Mouse (Mus musculus) ES-E14 (cell line): ENCODE measurements at regions not wholly inside any gene's neighbourhood (a gene's known extent, or its start where the extent isn't known, plus 50 kb on each side); places are given as distances from the start of the nearest gene placed in this dataset.

Experiments used
- DNase-seq: peaks from one replicate; pipeline ENCODE4 v3.0.0-alpha.2; 2013; ENCODE audit warnings: low read depth, low spot score
- H3K27ac ChIP-seq: 2 replicates; pipeline ENCODE4 v1.5.1; 2012; ENCODE audit warnings: low read depth, mild to moderate bottlenecking, low read length, moderate library complexity, mixed read lengths; ENCODE audit not compliant: poor library complexity, insufficient read depth, severe bottlenecking
- H3K36me3 ChIP-seq: 2 replicates; pipeline ENCODE4 v1.6.1; 2012; ENCODE audit warnings: mild to moderate bottlenecking, low read length, moderate library complexity, mixed read lengths; ENCODE audit not compliant: control insufficient read depth, poor library complexity, insufficient read depth, severe bottlenecking
- H3K4me1 ChIP-seq, 2 experiments: fragments of 150-350 bp in 1 of 2; sonication (generic) in 1 of 2; 2 replicates each; pipeline ENCODE4 v1.6.1; 2012; ENCODE audit warnings: low read length in 2 of 2, mild to moderate bottlenecking in 1 of 2, mixed read lengths in 1 of 2; ENCODE audit not compliant: control insufficient read depth in 2 of 2, insufficient read depth in 2 of 2, poor library complexity in 1 of 2
- H3K4me3 ChIP-seq, 2 experiments: fragments of 150-350 bp in 1 of 2; sonication (generic) in 1 of 2; 2 replicates each; pipeline ENCODE4 v1.5.1; 2012; ENCODE audit warnings: low read length in 2 of 2, low read depth in 1 of 2, mild to moderate bottlenecking in 1 of 2, mixed read lengths in 1 of 2; ENCODE audit not compliant: insufficient read depth in 1 of 2, poor library complexity in 1 of 2, severe bottlenecking in 1 of 2
- H3K9ac ChIP-seq: 2 replicates; pipeline ENCODE4 v1.6.1; 2012; ENCODE audit warnings: low read depth, mild to moderate bottlenecking, low read length, mixed read lengths; ENCODE audit not compliant: poor library complexity, insufficient read depth, severe bottlenecking
- H3K9me3 ChIP-seq: fragments of 150-350 bp; sonication (generic); 2 replicates; pipeline ENCODE4 v1.6.1; 2012; ENCODE audit warnings: low read depth, mild to moderate bottlenecking, low read length; ENCODE audit not compliant: control insufficient read depth, insufficient read depth
- CHD2 ChIP-seq: IDR thresholded peaks from 2 replicates; pipeline ENCODE4 v1.6.1; 2014; ENCODE audit warnings: mild to moderate bottlenecking, low read depth, low read length, inconsistent platforms
- HCFC1 ChIP-seq: IDR thresholded peaks from 2 replicates; pipeline ENCODE4 v1.6.1; 2012; ENCODE audit warnings: low read length, inconsistent platforms, borderline replicate concordance; ENCODE audit not compliant: insufficient read depth
- MAFK ChIP-seq: IDR thresholded peaks from 2 replicates; pipeline ENCODE4 v1.6.1; 2014; ENCODE audit warnings: mild to moderate bottlenecking, low read depth, low read length, inconsistent platforms; ENCODE audit not compliant: insufficient read depth
- ZC3H11A ChIP-seq: IDR thresholded peaks from 2 replicates; pipeline ENCODE4 v1.6.1; 2012; ENCODE audit warnings: low read depth, mild to moderate bottlenecking, inconsistent platforms, low read length, borderline replicate concordance
- ZNF384 ChIP-seq: IDR thresholded peaks from 2 replicates; pipeline ENCODE4 v1.6.1; 2012; ENCODE audit warnings: low read depth, low read length, inconsistent platforms
- in situ Hi-C, 2 experiments: fragments of 600-800 bp; cut with MboI; formaldehyde crosslinking; loops; one replicate each; pipeline ENCODE4 v1.15.1; 2025; ENCODE audit warnings: low sequenced_read_pairs in 2 of 2, inconsistent platforms in 1 of 2; ENCODE audit not compliant: unreplicated experiment in 2 of 2

DNA sequence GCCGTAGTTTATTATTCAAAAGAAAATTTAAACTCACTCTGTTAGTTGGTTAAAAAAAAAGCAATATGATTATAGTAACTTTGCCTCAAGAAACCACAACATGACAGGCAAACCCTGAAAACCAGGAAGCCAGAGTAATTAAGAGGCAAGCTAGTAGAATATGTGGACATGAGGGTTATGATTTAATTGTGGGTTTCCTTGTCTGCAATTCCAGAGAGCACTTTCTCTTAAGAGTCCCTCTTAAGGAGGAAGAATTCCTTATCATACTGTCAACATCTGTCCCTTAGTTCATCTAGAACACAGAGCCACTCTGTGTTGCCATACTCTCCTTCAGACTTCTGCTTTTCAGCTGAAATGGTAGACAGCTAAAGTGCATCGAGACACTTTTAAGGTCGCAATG lies 954.2 kb upstream of the Nudt12 start:
- no peaks in the 10 kb centered on the region for H3K4me1 ChIP-seq
- H3K9ac ChIP-seq = no peak overlapping the region
- in situ Hi-C loops = no loop called here
- TF ChIP-seq MAFK (no peak), HCFC1 (no peak), ZNF384 (no peak), ZC3H11A (no peak), CHD2 (no peak)
- H3K36me3 ChIP-seq = no peaks in the 10 kb centered on the region
- no peak for DNase-seq
- H3K9me3 ChIP-seq = no peaks in the 10 kb centered on the region
- no peak overlapping the region for H3K27ac ChIP-seq
- no peak overlapping the region for H3K4me3 ChIP-seq

DNA sequence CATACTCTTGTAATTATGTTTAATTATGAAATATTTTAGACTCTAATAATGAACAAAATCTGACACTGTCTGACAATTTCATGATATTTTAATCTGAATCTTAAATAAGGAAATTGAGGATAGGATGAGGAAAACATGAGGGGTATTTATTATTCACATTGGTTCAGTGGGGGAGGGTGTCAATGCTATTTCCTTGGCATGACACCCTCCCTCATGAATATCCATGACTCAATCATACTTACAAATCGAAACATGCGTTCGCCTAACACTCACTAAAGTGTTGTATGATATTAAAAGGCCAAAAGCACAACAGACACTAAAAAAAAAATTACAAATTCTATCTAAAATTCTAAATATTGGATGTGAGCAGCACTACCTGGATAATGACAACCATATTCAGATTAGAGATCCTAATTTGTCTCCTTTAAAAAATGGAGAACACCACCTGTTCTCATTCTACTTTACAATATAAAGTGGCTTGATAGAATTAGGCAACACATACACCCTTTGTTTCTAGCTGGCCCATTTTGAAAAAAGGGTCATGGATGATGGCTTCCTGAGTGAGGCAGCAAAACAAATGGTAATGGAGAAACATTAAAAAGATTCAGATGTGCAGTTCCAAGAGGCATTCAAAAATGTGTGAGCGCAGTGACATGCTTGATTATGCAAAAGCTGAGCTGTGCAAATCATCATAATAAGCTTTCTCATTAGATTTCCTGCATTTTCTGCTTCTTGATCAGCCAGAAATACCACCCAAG lies 942.3 kb upstream of the Nudt12 start:
- H3K9me3 ChIP-seq = no peaks in the 10 kb centered on the region
- no peak for TF ChIP-seq ZC3H11A
- TF ChIP-seq HCFC1 = no peak
- no peak for TF ChIP-seq CHD2
- TF ChIP-seq MAFK = no peak
- TF ChIP-seq ZNF384 = no peak
- H3K27ac ChIP-seq = no peak overlapping the region
- no peak overlapping the region for H3K9ac ChIP-seq
- H3K36me3 ChIP-seq = no peaks in the 10 kb centered on the region
- H3K4me3 ChIP-seq = no peak overlapping the region
- no peak for DNase-seq
- no peaks in the 10 kb centered on the region for H3K4me1 ChIP-seq
- in situ Hi-C loops = no loop called here

DNA sequence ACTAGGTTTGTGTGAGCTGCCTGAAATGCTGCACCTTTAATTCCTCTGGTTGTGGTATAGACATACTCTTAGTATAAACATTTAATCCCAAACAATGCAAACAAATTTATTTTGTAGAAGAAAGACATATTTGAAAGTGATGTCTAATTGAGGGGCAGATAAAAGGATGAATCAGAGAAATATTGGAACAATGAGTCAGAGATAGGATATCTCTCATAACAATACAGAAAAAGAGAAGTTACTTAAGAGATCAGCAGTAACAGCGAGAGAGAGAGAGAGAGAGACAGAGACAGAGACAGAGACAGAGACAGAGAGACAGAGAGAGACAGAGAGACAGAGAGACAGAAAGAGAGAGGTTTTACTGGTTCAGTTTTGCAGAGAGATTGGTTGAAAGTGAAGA lies 933.3 kb upstream of the Nudt12 start:
- TF ChIP-seq HCFC1 (no peak), CHD2 (no peak)
- no peak overlapping the region for H3K9ac ChIP-seq
- in situ Hi-C loops = no loop called here
- H3K4me3 ChIP-seq = no peak overlapping the region
- no peak for DNase-seq
- no peak overlapping the region for H3K27ac ChIP-seq
- no peaks in the 10 kb centered on the region for H3K36me3 ChIP-seq
- H3K9me3 ChIP-seq = no peaks in the 10 kb centered on the region
- no peaks in the 10 kb centered on the region for H3K4me1 ChIP-seq

DNA sequence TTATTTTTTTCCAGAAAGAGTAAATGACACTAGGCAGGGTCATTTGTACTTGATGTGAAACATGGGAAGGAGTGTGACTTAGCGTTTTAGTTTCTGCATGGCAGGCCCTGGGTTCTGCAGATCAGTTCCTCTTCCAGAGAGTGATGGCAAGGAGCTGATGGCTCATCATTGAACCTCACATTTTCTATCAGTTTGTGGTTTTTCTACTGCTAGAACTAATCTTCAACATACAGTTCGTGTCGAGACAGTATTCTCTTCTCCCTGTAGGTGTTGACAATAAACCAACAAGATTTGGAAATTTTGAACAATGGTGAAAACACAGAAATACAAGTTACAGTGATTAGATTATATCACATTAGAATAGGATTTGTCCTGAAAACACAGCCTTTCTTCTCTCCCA lies 891.2 kb upstream of the Nudt12 start:
- no peak overlapping the region for H3K4me3 ChIP-seq
- H3K36me3 ChIP-seq = no peaks in the 10 kb centered on the region
- no peaks in the 10 kb centered on the region for H3K9me3 ChIP-seq
- in situ Hi-C loops = no loop called here
- no peaks in the 10 kb centered on the region for H3K4me1 ChIP-seq
- DNase-seq = no peak
- no peak overlapping the region for H3K27ac ChIP-seq
- no peak for TF ChIP-seq CHD2
- no peak for TF ChIP-seq ZNF384
- no peak for TF ChIP-seq ZC3H11A
- no peak for TF ChIP-seq HCFC1
- no peak for TF ChIP-seq MAFK
- no peak overlapping the region for H3K9ac ChIP-seq

DNA sequence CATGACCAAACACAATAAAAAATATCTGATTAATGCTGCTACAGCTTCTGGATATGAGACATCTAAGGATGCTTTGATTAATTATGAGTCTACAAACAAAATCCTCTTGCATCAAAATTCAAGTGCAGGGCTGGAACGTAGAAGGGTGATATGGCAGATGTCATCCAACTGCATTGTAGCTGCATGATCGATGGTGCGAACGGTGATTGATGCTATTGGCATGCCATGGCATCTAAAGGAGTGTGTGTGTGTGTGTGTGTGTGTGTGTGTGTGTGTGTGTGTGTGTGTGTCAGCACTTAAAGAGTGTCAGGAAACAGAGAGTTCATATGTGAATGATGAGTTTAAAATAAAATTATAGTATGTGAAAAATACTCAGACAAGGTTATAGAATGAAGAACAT lies 864.6 kb upstream of the Nudt12 start:
- no peak for DNase-seq
- no peak overlapping the region for H3K9ac ChIP-seq
- H3K4me1 ChIP-seq = no peaks in the 10 kb centered on the region
- H3K27ac ChIP-seq = no peak overlapping the region
- H3K4me3 ChIP-seq = no peak overlapping the region
- in situ Hi-C loops = no loop called here
- H3K36me3 ChIP-seq = no peaks in the 10 kb centered on the region
- H3K9me3 ChIP-seq = no peaks in the 10 kb centered on the region
- TF ChIP-seq HCFC1 = no peak
- TF ChIP-seq ZC3H11A = no peak
- no peak for TF ChIP-seq ZNF384
- no peak for TF ChIP-seq MAFK
- TF ChIP-seq CHD2 = no peak
